Mouse (Mus musculus): ENCODE results near the gene Tmem121b. TPM values are rescaled to one million over a fixed set of nuclear protein-coding genes. Genes with fewer than 3 reads are reported as not detected.

Gene Tmem121b
- polyA plus RNA-seq, 1 experiment from 2014 or later = 0.85 TPM

- H3K36me3 ChIP-seq (ENCODE audit: control insufficient read depth, insufficient read depth, low read length) = peaks cover 2% of the 10 kb centered on the region; the same call in 1 of the 2 replicates
- ATAC-seq (ENCODE audit: insufficient read depth, low FRiP score, low TSS enrichment) (no peak), DNase-seq (ENCODE audit: low spot score) (no peak)
- no peaks in the 10 kb centered on the region for H3K9me3 ChIP-seq (ENCODE audit: control insufficient read depth, low read length)
- H3K27ac ChIP-seq (ENCODE audit: low read depth, low read length) = no peak overlapping the region
- H3K9ac ChIP-seq (ENCODE audit: low read length) = no peak overlapping the region
- WGBS = 95% methylated on average over 4 of the region's 4 CpGs
- H3K27me3 ChIP-seq (ENCODE audit: control insufficient read depth, insufficient read depth, low read length) = no peaks in the 10 kb centered on the region
- no peak overlapping the region for H3K4me3 ChIP-seq (ENCODE audit: low read depth, low read length)
- H3K4me2 ChIP-seq (ENCODE audit: low read depth) = no peak overlapping the region
- H3K4me1 ChIP-seq (ENCODE audit: control insufficient read depth, insufficient read depth, low read length) = no peaks in the 10 kb centered on the region
Observed at GRCm38 (mm10) chr6:120508645-120509044, 15.0 kb upstream of the Tmem121b start.

- Histone ChIP-seq H3K27me3 (ENCODE audit: control insufficient read depth, insufficient read depth, low read length) (no peaks in the 10 kb centered on the region), H3K4me2 (ENCODE audit: low read depth) (no peak overlapping the region), H3K27ac (ENCODE audit: low read depth, low read length) (no peak overlapping the region), H3K36me3 (ENCODE audit: control insufficient read depth, insufficient read depth, low read length) (peaks cover 2% of the 10 kb centered on the region; the same call in 1 of the 2 replicates), H3K4me3 (ENCODE audit: low read depth, low read length) (no peak overlapping the region), H3K9ac (ENCODE audit: low read length) (no peak overlapping the region), H3K9me3 (ENCODE audit: control insufficient read depth, low read length) (no peaks in the 10 kb centered on the region), H3K4me1 (ENCODE audit: control insufficient read depth, insufficient read depth, low read length) (no peaks in the 10 kb centered on the region)
- 87% methylated on average over 4 of the region's 4 CpGs for WGBS
- DNase-seq (ENCODE audit: low spot score) (no peak), ATAC-seq (ENCODE audit: insufficient read depth, low FRiP score, low TSS enrichment) (no peak)
Observed at GRCm38 (mm10) chr6:120505531-120505930, 11.9 kb upstream of the Tmem121b start.

- Histone ChIP-seq H3K9me3 (ENCODE audit: control insufficient read depth, low read length) (no peaks in the 10 kb centered on the region), H3K4me1 (ENCODE audit: control insufficient read depth, insufficient read depth, low read length) (no peaks in the 10 kb centered on the region), H3K4me2 (ENCODE audit: low read depth) (no peak overlapping the region), H3K4me3 (ENCODE audit: low read depth, low read length) (no peak overlapping the region), H3K27me3 (ENCODE audit: control insufficient read depth, insufficient read depth, low read length) (no peaks in the 10 kb centered on the region), H3K9ac (ENCODE audit: low read length) (no peak overlapping the region), H3K27ac (ENCODE audit: low read depth, low read length) (no peak overlapping the region), H3K36me3 (ENCODE audit: control insufficient read depth, insufficient read depth, low read length) (no peaks in the 10 kb centered on the region)
- DNase-seq (ENCODE audit: low spot score) = no peak
- WGBS = 77% methylated on average over 3 of the region's 3 CpGs
- ATAC-seq (ENCODE audit: insufficient read depth, low FRiP score, low TSS enrichment) = no peak
Observed at GRCm38 (mm10) chr6:120504051-120504450, 10.4 kb upstream of the Tmem121b start.

GRCm38 (mm10) chr6:120496544-120496943 lies 2.9 kb upstream of the Tmem121b start:
- peaks cover 18% of the 10 kb centered on the region for H3K27me3 ChIP-seq (ENCODE audit: control insufficient read depth, insufficient read depth, low read length)
- H3K36me3 ChIP-seq (ENCODE audit: control insufficient read depth, insufficient read depth, low read length) = no peaks in the 10 kb centered on the region
- H3K4me3 ChIP-seq (ENCODE audit: low read depth, low read length) = no peak overlapping the region
- 79% methylated on average over 3 of the region's 3 CpGs for WGBS
- no peak overlapping the region for H3K4me2 ChIP-seq (ENCODE audit: low read depth)
- no peak overlapping the region for H3K9ac ChIP-seq (ENCODE audit: low read length)
- H3K9me3 ChIP-seq (ENCODE audit: control insufficient read depth, low read length) = no peaks in the 10 kb centered on the region
- H3K4me1 ChIP-seq (ENCODE audit: control insufficient read depth, insufficient read depth, low read length) = peaks cover 13% of the 10 kb centered on the region
- DNase-seq (ENCODE audit: low spot score) (no peak), ATAC-seq (ENCODE audit: insufficient read depth, low FRiP score, low TSS enrichment) (no peak)
- H3K27ac ChIP-seq (ENCODE audit: low read depth, low read length) = no peak overlapping the region

- peak overlapping the region; percentile 82 for H3K9ac ChIP-seq (ENCODE audit: low read length)
- H3K27ac ChIP-seq (ENCODE audit: low read depth, low read length) = peak overlapping the region; percentile 81
- H3K9me3 ChIP-seq (ENCODE audit: control insufficient read depth, low read length) = no peaks in the 10 kb centered on the region
- peaks cover 20% of the 10 kb centered on the region for H3K27me3 ChIP-seq (ENCODE audit: control insufficient read depth, insufficient read depth, low read length)
- no peaks in the 10 kb centered on the region for H3K36me3 ChIP-seq (ENCODE audit: control insufficient read depth, insufficient read depth, low read length)
- ATAC-seq (ENCODE audit: insufficient read depth, low FRiP score, low TSS enrichment) = peak; percentile 14; the same call in 1 of the 2 replicates
- H3K4me2 ChIP-seq (ENCODE audit: low read depth) = peak overlapping the region; percentile 89
- WGBS = under 1% methylated on average over 90 of the region's 95 CpGs
- H3K4me1 ChIP-seq (ENCODE audit: control insufficient read depth, insufficient read depth, low read length) = peaks cover 13% of the 10 kb centered on the region
- H3K4me3 ChIP-seq (ENCODE audit: low read depth, low read length) = peak overlapping the region; percentile 70
- peak; percentile 62 for DNase-seq (ENCODE audit: low spot score)
Observed at GRCm38 (mm10) chr6:120492499-120493373, 871 bp downstream of the Tmem121b start.

- Histone ChIP-seq H3K4me3 (ENCODE audit: low read depth, low read length) (peak overlapping the region; percentile 70), H3K27ac (ENCODE audit: low read depth, low read length) (no peak overlapping the region), H3K9me3 (ENCODE audit: control insufficient read depth, low read length) (no peaks in the 10 kb centered on the region), H3K4me1 (ENCODE audit: control insufficient read depth, insufficient read depth, low read length) (peaks cover 13% of the 10 kb centered on the region), H3K9ac (ENCODE audit: low read length) (peak overlapping the region; percentile 82), H3K4me2 (ENCODE audit: low read depth) (peak overlapping the region; percentile 89), H3K36me3 (ENCODE audit: control insufficient read depth, insufficient read depth, low read length) (no peaks in the 10 kb centered on the region), H3K27me3 (ENCODE audit: control insufficient read depth, insufficient read depth, low read length) (peaks cover 20% of the 10 kb centered on the region)
- no peak for DNase-seq (ENCODE audit: low spot score)
- 0 out of 2 replicates have a peak, but pooled peaks have one; percentile 1 for ATAC-seq (ENCODE audit: insufficient read depth, low FRiP score, low TSS enrichment)
- 12% methylated on average over 22 of the region's 22 CpGs for whole genome bisulfite sequencing
Observed at GRCm38 (mm10) chr6:120491862-120492498, 1.6 kb downstream of the Tmem121b start.

- H3K4me2 ChIP-seq (ENCODE audit: low read depth) = no peak overlapping the region; the same call in 1 of the 2 replicates
- no peak overlapping the region for H3K27ac ChIP-seq (ENCODE audit: low read depth, low read length)
- H3K4me1 ChIP-seq (ENCODE audit: control insufficient read depth, insufficient read depth, low read length) = peaks cover 13% of the 10 kb centered on the region
- no peak overlapping the region for H3K4me3 ChIP-seq (ENCODE audit: low read depth, low read length)
- H3K27me3 ChIP-seq (ENCODE audit: control insufficient read depth, insufficient read depth, low read length) = peaks cover 20% of the 10 kb centered on the region
- 45% methylated on average over 7 of the region's 7 CpGs for WGBS
- H3K9ac ChIP-seq (ENCODE audit: low read length) = no peak overlapping the region
- ATAC-seq (ENCODE audit: insufficient read depth, low FRiP score, low TSS enrichment) = no peak
- H3K9me3 ChIP-seq (ENCODE audit: control insufficient read depth, low read length) = no peaks in the 10 kb centered on the region
- no peaks in the 10 kb centered on the region for H3K36me3 ChIP-seq (ENCODE audit: control insufficient read depth, insufficient read depth, low read length)
- DNase-seq (ENCODE audit: low spot score) = no peak
Observed at GRCm38 (mm10) chr6:120491064-120491463, 2.5 kb downstream of the Tmem121b start.

- 61% methylated on average over 2 of the region's 2 CpGs for WGBS
- H3K9ac ChIP-seq (ENCODE audit: low read length) = no peak overlapping the region
- no peak for DNase-seq (ENCODE audit: low spot score)
- no peak overlapping the region for H3K4me2 ChIP-seq (ENCODE audit: low read depth)
- ATAC-seq (ENCODE audit: insufficient read depth, low FRiP score, low TSS enrichment) = no peak
- H3K27me3 ChIP-seq (ENCODE audit: control insufficient read depth, insufficient read depth, low read length) = peaks cover 18% of the 10 kb centered on the region
- no peak overlapping the region for H3K4me3 ChIP-seq (ENCODE audit: low read depth, low read length)
- H3K4me1 ChIP-seq (ENCODE audit: control insufficient read depth, insufficient read depth, low read length) = peaks cover 13% of the 10 kb centered on the region
- no peak overlapping the region for H3K27ac ChIP-seq (ENCODE audit: low read depth, low read length)
- H3K9me3 ChIP-seq (ENCODE audit: control insufficient read depth, low read length) = no peaks in the 10 kb centered on the region
- no peaks in the 10 kb centered on the region for H3K36me3 ChIP-seq (ENCODE audit: control insufficient read depth, insufficient read depth, low read length)
Observed at GRCm38 (mm10) chr6:120489461-120489860, 4.1 kb downstream of the Tmem121b start.

Measured in neural tube, embryonic 11.5 days (tissue).